Mouse (Mus musculus) gastrocnemius, postnatal 36 days (tissue): ENCODE results near the gene Taldo1. TPM values are rescaled to one million over a fixed set of nuclear protein-coding genes. Genes with fewer than 3 reads are reported as not detected.
A peak's percentile ranks its signal among the peaks of the same experiment; 100 is the strongest.
"Not testable (repeated sequence)": the region's sequence is repeated elsewhere in the genome, so short reads cannot be mapped to it uniquely, and the experiment has no call there.

Experiments
- DNase-seq, 2 experiments: peaks; one replicate each; pipeline ENCODE4 v3.0.0; 2022
- intact Hi-C: fragments of 180-260 bp; cut with DNase I; formaldehyde crosslinking; loops from one replicate; pipeline ENCODE4 v1.15.1; 2025
- total RNA-seq, 2 experiments: library from RNA; stranded (reverse); gene quantifications; 2 replicates each; pipeline ENCODE4 v1.2.3; 2021

Gene Taldo1
- total RNA-seq, 2 experiments from 2014 or later, result 81.0 to 82.7 TPM

- intact Hi-C loops, result no loop called here
These were observed 44.5 kb downstream of the Taldo1 start for GRCm38 (mm10) chr7:141436523-141436892.

DNA sequence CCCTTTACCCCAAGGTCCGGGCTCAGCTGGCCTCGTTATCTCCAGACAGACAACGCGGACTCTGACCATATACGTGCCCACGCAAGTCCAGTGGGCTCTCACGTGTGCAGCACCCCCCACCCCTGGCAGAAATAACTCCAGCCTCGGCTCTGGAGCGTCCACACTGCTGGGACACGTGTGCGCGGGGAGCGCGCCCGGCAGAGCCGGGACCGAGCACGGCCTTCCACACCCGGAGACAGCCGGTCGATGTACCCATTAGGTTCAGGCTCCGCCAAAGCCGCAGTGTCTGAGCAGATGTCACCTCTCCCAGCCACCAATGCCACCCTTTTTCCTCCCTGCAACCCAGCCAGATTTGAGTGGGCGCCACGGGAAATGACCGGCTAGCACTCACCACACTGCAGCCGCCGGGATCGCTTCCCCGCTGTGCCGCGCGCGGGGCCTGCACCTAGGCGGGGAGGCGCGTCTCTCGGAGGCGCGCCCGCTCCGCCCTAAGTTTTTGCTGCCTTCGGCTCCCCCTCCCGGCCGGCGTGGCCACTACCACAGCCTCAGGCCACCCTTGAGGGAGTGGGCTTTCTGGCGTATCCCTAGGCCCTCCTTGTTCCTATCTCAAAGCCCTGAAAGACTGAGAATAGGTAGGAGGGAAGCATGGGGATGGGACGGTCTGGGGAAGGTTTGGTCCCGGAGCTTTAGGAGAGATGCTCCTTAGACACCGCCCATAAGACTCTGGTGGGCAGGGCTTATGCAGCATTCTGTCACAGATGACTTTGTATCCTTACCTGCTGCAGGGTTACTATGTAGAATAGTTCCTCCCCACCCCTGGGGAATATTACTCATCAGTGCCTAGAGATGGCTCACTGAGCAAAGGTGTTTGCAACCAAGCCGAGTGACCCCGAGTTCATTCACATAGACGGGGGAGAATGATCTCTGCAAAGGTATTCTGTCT is 45.5 kb downstream of the Taldo1 start, which contains the start of gene Slc25a22:
TSS of gene Slc25a22 (minus strand) at position 715 of the 943 bp plus-strand sequence.
- intact Hi-C loops, result loop anchor here (2.0 kb wide), 1 partner anchor 29 kb away; no protein-coding TSS in a partner anchor
- DNase-seq, result peak; percentile 71 to 78

More at GRCm38 (mm10) chr7:141436523-141436892, 44.5 kb downstream of the Taldo1 start:
- DNase-seq, result no peak

DNA sequence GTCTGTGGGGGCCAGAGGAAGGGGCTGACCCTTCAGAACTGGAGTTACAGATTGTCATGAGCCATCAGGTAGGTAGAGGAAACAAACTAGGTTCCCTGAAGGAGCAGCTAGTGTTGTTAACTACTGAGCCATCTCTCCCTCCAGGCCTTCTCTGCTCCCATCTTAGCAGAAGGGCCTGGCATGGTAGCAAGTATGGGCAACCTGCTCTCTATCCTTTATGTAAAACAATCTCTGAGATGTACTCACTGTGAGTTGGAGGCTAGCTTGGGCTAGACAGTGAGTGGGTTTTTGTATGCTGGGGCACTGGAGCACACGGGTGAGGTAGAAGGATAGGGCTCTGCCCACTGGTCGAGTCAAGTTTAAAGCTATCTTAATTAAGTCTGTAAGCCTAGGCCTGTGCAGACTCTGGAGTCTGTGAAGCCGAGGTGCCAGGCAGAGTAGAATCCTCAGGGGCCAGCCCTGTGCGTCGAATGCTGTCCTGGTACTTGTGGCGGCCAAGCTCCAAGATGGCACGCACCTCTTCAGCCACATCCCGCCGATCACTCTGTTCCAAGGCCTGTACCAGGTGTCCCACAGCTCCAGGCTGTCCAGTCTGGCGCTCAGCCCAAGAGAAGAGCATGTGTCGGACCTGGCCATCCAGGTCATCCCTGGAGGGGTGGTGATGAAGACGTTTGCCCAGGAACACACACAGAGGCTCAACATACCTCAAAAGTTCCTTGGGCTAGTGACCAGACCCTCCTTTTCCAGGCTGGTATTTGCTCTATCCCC is 46.4 kb downstream of the Taldo1 start:
- no peak for DNase-seq
- intact Hi-C loops, result loop anchor here (2.0 kb wide), 1 partner anchor 30 kb away; no protein-coding TSS in a partner anchor

DNA sequence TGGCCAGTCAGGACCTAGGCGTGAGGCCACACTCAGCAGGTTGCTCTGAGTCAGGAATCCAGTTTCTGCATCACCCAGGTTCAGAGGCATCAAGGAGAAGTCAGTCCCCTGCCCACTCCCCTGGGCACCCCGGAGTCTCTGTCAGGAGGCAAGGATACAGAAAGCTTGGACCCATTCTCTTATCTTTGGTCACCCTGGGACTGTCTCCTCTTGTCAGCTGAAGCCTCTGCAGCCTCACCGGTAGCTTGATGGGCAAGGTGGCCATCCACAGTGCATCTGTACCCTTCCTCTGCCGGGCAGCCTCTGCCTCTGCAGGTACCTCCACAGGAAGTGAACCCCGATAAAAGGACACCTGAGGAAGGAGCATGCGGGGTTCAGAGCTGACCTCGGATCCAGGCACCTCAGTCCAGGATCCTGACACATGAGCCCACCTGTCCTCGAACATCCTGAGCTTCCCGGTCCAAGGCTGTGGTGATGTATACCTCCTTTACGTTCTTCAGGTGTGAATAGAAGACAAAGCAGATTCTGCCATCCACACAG is 47.2 kb downstream of the Taldo1 start:
- intact Hi-C loops, result loop anchor here (2.0 kb wide), 1 partner anchor 30 kb away; no protein-coding TSS in a partner anchor
- no peak for DNase-seq

GRCm38 (mm10) chr7:141439811-141440210 is 47.8 kb downstream of the Taldo1 start:
- intact Hi-C loops, result loop anchor here (2.0 kb wide), 1 partner anchor 31 kb away; no protein-coding TSS in a partner anchor
- no peak for DNase-seq

DNA sequence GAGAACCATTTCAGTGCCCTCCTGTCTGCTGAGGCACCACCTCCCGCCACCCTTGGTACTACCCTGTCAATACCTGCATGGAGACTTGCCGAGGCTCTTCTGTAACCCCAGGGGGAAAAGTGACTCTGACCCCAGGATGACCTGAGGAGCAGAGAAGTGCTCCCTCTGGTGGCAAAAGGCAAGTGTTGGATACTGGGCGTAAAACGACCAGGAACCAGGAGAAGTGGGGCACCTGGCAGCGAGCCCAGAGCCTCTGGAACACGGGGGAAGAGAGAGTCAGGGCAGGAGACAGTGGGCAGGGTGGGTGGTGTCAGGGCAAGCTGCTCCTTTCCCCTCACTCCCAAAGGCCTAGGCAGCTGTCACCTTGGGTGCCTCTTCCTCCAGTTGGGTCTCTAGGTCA is 48.6 kb downstream of the Taldo1 start:
- intact Hi-C loops, result no loop called here
- DNase-seq, result no peak

DNA sequence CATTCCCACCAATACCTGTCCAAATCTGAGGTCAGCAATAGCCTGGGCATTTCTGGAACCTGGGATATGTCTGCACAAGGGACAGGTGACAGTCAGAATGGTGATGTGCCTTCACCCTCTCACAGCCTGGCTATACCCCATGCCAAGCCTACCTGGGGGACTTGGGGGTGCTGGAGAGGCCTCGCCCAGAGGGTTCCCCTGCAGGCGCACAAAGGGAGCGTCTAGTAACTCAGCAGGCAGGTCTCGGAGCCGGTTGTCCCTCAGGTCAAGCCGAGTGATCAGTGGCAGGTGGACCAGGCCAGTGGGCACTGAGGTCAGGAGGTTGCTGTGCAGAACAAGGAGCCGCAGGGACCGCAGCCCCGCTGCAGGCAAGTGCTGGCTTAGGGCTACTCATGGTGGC is 49.5 kb downstream of the Taldo1 start:
- intact Hi-C loops, result no loop called here
- no peak for DNase-seq

DNA sequence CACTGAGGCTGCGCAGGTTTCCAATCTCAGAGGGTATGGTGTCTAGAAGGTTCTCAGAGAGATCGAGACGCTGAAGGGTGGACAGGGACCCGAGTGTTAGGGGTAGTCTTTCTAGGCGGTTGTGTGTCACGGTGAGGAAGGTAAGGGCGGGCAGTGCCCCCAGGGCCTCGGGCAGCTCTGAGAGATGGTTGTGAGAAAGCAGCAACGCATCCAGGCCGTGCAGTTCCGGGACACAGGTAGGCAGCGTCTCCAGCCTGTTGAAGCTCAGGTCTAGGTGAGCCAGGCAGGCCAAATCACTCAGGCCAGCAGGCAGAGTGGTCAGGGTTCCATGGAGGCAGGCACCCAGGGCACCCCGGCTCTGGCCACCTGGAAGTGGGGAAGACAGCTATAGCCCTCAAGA is 50.2 kb downstream of the Taldo1 start:
- no peak for DNase-seq
- intact Hi-C loops, result no loop called here

- intact Hi-C loops, result no loop called here
- DNase-seq, result no peak
These were observed 51.3 kb downstream of the Taldo1 start for GRCm38 (mm10) chr7:141443081-141443821.

- intact Hi-C loops, result no loop called here
- DNase-seq, result no peak
These were observed 51.8 kb downstream of the Taldo1 start, which contains the start of gene Pidd1 for GRCm38 (mm10) chr7:141443828-141444237. Gene Pidd1 (minus strand): TSS chr7:141444025.

DNA sequence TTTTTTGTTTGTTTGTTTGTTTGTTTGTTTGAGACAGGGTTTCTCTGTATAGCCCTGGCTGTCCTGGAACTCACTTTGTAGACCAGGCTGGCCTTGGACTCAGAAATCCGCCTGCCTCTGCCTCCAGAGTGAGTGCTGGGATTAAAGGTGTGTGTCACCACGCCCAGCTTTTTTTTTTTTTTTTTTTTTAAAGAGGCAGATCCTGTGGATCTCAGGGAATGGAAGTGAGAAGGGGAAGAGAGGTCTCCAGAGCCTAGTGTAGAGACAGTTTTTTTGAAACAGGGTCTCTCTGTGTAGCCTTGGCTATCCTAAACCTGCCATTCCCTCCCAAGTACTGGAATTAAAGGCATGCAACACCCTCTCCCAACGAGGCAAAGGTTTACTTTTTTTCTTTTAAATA is 54.4 kb downstream of the Taldo1 start:
- intact Hi-C loops, DNase-seq: not testable (repeated sequence)

GRCm38 (mm10) chr7:141447110-141447991 is 55.4 kb downstream of the Taldo1 start, which contains the start of gene Rplp2:
Gene Rplp2 (plus strand): TSS chr7:141447370.
- intact Hi-C loops, result no loop called here
- peak; percentile 90 to 94 for DNase-seq

DNA sequence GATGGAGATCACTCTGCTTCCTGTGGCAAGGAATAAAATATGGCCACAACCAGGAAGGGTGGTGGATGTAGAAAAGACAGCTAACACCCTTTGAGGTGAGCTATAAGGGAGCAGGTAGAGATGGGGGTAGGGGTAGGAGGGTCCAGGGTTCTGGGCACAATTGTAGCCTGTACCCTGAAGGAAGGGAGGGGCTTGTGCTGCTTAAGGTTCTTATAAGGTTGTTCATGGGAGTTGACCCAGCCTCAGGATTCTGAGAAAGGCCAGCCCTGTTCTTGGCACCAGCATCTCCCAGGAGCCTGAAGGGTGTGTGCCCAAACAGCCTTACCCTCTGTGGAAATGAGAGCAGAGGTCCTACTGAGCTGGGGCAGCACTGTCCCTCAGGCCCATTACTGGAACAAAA is 59.9 kb downstream of the Taldo1 start:
- intact Hi-C loops, result no loop called here
- no peak for DNase-seq

Other genes starting within 250 kb of the Taldo1 start
- gene Rnh1, start 219.3 kb upstream of the Taldo1 start, total RNA-seq, result 10 to 100 TPM; 41.8 to 45.9 TPM
- gene Hras, start 198.2 kb upstream of the Taldo1 start, total RNA-seq, result 100 to 1,000 TPM; 148 to 163 TPM
- 1 to 10 TPM; 2.0 to 2.1 TPM for gene Lrrc56, start 198.0 kb upstream of the Taldo1 start, total RNA-seq
- not detected for gene Lmntd2, start 178.1 kb upstream of the Taldo1 start, total RNA-seq
- under 1 TPM in 1 of 2 experiments, not detected in 1; 0.59 TPM for gene Rassf7, start 176.3 kb upstream of the Taldo1 start, total RNA-seq
- 10 to 100 TPM; 19.2 to 20.6 TPM for gene Phrf1, start 163.4 kb upstream of the Taldo1 start, total RNA-seq
- 1 to 10 TPM in 1 of 2 experiments, under 1 TPM in 1; 0.71 to 2.5 TPM for gene Irf7, start 125.7 kb upstream of the Taldo1 start, total RNA-seq
- gene Cdhr5, start 115.4 kb upstream of the Taldo1 start, total RNA-seq, result under 1 TPM in 1 of 2 experiments, not detected in 1; 0.12 TPM
- gene Sct, start 113.1 kb upstream of the Taldo1 start, total RNA-seq, result not detected
- not detected for gene Drd4, start 100.2 kb upstream of the Taldo1 start, total RNA-seq
- 10 to 100 TPM; 13.9 to 14.8 TPM for gene Deaf1, start 64.5 kb upstream of the Taldo1 start, total RNA-seq
- gene Tmem80, start 64.5 kb upstream of the Taldo1 start, total RNA-seq, result 10 to 100 TPM; 10.2 to 10.6 TPM
- gene Eps8l2, start 53.3 kb upstream of the Taldo1 start, total RNA-seq, result 1 to 10 TPM; 2.1 to 2.5 TPM
- 1 to 10 TPM; 6.3 to 6.7 TPM for gene Gatd1, start 21.9 kb downstream of the Taldo1 start, total RNA-seq
- gene Cend1, start 37.3 kb downstream of the Taldo1 start, total RNA-seq, result under 1 TPM; 0.20 to 0.39 TPM
- 10 to 100 TPM; 15.6 to 38.4 TPM for gene Slc25a22, start 45.7 kb downstream of the Taldo1 start, total RNA-seq
- gene Pidd1, start 51.8 kb downstream of the Taldo1 start, total RNA-seq, result under 1 TPM; 0.15 to 0.18 TPM
- 100 to 1,000 TPM; 466 to 562 TPM for gene Rplp2, start 55.2 kb downstream of the Taldo1 start, total RNA-seq
- 100 to 1,000 TPM; 306 to 361 TPM for gene Pnpla2, start 63.0 kb downstream of the Taldo1 start, total RNA-seq
- 1 to 10 TPM; 6.3 to 7.4 TPM for gene Cracr2b, start 68.9 kb downstream of the Taldo1 start, total RNA-seq
- 10 to 100 TPM; 65.6 to 83.2 TPM for gene Cd151, start 75.2 kb downstream of the Taldo1 start, total RNA-seq
- gene Polr2l, start 82.9 kb downstream of the Taldo1 start, total RNA-seq, result 10 to 100 TPM; 53.1 to 58.7 TPM
- gene Tspan4, start 83.0 kb downstream of the Taldo1 start, total RNA-seq, result 10 to 100 TPM in 1 of 2 experiments, 1 to 10 TPM in 1; 7.2 to 14.1 TPM
- 10 to 100 TPM; 13.9 to 14.5 TPM for gene Chid1, start 147.7 kb downstream of the Taldo1 start, total RNA-seq
- gene Ap2a2, start 170.0 kb downstream of the Taldo1 start, total RNA-seq, result 10 to 100 TPM; 45.3 to 46.6 TPM